Mouse (Mus musculus) thymus, postnatal 14 days (tissue): ENCODE results near the gene Xrn1.
A peak's percentile ranks its signal among the peaks of the same experiment; 100 is the strongest.

Source experiments
- DNase-seq: peaks from one replicate; pipeline ENCODE4 v3.0.0; 2021

Gene Xrn1

GRCm38 (mm10) chr9:95954585-95955461, at the start of gene Xrn1:
TSS of gene Xrn1 (plus strand) at chr9:95954760.
- DNase-seq = peak; percentile 94

DNA sequence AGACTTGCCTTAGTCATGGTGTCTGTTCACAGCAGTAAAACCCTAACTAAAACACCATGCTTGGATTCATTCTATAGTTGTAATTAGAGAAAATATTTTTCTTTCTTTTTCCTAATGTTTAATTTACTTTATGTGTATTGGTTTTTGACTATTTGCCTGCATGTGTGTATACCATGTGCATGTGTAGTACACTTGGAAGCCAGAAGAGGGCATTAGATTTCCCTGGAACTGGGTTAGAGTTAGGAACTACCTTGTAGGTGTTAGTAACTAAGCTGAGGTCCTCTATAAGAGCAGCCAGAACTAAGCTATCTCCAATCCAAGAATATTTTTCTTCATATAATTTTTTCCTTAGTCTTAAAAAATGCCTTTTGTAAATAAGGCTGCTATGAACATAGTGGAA, 21.7 kb upstream of the Xrn1 start:
- peak; percentile 27 for DNase-seq

DNA sequence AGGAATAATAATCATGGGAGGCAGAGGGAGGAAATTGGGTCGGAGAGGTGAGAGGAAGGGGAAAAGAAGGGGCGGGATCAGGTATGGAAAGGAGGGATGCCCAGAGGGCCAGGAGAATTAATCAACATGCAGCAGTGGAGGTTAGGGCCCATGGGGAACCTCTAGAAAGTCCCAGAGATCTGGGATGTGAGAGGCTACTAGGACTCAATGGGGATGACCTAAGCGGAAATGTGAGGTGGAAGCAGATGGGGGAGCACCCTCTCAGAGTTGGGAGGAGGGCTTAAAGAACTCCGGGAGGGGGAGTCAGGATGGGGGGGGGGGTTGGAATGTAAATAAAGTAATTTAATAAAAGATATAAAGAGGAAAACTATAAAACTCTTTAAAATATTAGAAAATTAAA, 902 bp upstream of the Xrn1 start:
- peak; percentile 10 for DNase-seq

- peak; percentile 48 for DNase-seq
Observed at GRCm38 (mm10) chr9:95954226-95954584, 355 bp upstream of the Xrn1 start.

DNA sequence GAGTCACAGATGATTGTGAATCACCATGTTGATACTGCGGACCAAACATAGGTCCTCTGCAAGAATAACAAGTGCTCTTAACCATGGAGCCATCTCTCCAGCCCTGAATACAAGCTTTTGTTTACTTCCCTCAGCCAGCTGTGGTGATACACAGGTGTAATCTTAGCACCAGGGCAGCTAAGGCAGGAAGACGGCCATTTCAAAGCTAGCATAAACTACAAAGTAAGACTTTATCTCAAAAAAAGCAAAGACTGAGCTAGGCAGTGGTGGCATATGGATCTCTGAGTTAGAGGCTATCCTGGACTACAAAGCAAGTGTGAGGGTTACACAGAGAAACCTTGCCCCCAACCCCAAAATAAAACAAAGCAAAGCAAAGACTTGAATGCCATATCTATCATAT, 3.1 kb downstream of the Xrn1 start:
- DNase-seq = peak; percentile 62

- DNase-seq = peak; percentile 68
Observed at GRCm38 (mm10) chr9:95958041-95958730, 3.6 kb downstream of the Xrn1 start.

DNA sequence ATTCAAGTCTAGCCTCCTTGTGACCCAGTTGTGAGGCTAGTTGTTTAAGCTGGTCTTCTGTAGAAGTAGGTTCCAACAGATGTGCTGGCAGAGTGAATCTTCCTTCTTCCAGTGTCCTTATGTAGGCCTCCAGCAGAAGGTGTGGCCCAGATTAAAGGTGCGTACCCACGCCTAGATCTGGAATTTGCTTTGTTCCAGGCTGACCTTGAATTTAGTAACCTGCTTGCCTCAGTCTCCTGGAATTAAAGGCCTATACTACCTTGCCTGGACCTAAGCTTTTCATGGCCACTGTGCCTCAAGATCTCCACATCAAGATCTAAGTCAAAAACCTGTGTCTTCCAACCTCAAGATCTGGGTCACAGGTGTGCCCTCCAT, 4.2 kb downstream of the Xrn1 start:
- DNase-seq = peak; percentile 36

GRCm38 (mm10) chr9:95959246-95959645, 4.7 kb downstream of the Xrn1 start:
- DNase-seq = peak; percentile 71

GRCm38 (mm10) chr9:95959732-95960428, 5.3 kb downstream of the Xrn1 start:
- DNase-seq = peak; percentile 8

- no peak for DNase-seq
Observed at GRCm38 (mm10) chr9:95961058-95961457, 6.5 kb downstream of the Xrn1 start.

DNA sequence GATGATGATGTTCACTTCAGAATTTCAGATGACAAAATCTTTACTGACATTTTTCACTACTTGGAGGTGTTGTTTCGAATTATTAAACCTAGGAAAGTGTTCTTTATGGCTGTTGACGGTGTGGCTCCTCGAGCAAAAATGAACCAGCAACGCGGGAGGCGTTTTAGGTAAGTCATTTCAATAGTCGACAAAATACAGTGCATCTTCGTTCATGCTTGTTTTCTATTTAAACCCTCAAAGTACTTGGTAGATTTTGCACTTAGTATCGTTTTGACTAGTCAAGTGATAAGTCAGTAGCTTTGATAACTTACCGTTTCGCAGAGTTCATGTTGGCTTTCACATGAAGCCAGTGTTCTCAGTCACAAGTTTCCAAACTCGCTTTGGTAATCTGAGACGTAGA, 9.5 kb downstream of the Xrn1 start:
- no peak for DNase-seq

DNA sequence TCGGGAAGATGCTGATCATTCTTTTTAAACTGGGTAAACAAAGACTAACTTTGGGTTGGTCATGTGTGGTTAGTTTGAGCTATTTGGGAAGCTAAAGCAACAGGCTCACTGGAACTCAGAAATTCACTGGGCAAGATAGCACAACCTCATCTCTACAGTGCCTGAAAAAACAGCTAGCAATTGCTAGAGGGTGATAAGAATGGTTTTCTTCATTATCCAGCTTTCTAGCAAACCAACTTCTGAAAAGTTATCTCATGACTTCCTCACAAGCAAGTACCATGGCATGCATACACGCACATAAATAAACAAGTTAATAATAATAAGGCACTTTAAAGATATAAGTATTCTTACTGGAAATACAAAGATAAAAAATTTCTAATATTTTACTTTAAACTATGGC, 23.7 kb downstream of the Xrn1 start:
- no peak for DNase-seq

- DNase-seq = no peak
Observed at GRCm38 (mm10) chr9:95979896-95980295, 25.3 kb downstream of the Xrn1 start.

DNA sequence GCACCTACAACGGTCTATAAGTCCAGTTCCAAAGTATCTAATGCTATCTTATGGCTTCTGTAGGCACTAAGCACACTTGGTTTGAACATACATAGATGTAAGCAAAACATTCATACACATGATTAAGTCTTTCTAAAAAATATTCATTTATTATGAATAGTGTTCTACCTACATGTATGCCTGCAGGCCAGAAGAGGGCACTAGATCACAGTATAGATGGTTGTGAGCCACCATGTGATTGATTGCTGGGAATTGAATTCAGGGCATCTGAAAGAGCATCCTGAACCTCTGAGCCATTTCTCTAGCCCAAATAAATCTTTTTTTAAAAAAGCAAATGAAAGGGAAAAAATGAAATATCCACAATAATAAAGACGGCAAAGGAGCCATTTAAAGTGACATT, 37.7 kb downstream of the Xrn1 start:
- peak; percentile 12 for DNase-seq

DNA sequence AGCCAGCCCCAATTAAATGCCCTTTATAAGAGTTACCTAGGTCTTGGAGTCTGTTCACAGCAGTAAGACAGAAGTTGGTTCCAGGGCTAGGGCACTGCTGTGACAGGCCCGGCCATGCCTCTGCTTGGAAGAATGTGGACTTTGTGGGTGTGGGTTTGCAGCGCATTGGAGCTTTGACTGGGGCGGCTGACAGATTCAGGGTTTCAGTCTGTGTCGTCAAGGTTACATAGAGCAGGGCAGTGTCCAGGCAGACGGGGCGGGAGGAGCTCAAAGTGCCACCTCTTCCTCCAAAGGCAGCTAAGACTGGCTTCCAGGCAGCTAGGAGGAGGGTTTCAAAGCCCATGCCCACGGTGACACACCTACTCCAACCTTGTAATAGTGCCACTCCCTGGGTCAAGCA, 49.9 kb downstream of the Xrn1 start:
- DNase-seq = no peak

DNA sequence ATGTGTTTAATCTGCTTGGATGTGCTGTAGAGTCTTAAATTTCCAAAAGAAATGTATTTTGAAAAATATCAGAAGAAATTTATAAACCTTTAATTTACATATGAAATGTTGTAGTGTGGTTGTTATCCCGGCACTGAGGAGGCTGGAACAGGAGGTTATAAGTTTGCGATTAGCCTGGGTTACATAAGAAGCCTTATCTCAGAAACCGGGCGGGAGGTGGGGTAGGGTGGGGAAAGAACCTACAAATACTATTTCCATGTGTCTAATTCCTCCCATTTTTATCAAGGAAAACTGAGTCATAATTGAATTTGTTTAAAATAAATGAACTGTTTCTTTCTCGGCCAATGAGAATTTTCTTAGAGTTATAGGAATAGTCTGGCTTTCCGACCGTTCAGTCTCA, 56.1 kb downstream of the Xrn1 start:
- DNase-seq = no peak

- no peak for DNase-seq
Observed at GRCm38 (mm10) chr9:96023921-96024320, 69.4 kb downstream of the Xrn1 start.

DNA sequence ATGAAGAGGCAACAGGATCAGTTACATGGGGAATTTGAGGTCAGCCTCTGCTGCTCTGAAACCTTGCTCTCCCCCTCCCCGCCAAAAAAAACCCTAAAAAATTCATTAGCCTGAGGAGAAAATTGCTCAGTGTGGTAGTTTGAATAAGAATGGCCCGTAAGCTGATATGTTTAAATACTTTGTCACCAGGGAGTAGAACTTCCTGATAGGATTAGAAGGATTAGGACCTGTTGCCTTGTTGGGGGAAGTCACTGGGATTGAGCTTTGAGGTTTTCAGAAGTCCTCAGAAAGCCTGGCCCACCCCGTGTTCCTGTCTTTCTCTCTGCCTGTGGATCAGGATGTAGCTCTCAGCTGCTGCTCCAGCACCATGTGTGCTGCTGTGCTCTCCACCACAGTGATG, 73.4 kb downstream of the Xrn1 start:
- no peak for DNase-seq

- peak; percentile 55 for DNase-seq
Observed at GRCm38 (mm10) chr9:96028818-96029217, 74.3 kb downstream of the Xrn1 start.

GRCm38 (mm10) chr9:96029886-96030285, 75.3 kb downstream of the Xrn1 start:
- DNase-seq = no peak

GRCm38 (mm10) chr9:96035371-96036086, 81.0 kb downstream of the Xrn1 start:
- DNase-seq = no peak

DNA sequence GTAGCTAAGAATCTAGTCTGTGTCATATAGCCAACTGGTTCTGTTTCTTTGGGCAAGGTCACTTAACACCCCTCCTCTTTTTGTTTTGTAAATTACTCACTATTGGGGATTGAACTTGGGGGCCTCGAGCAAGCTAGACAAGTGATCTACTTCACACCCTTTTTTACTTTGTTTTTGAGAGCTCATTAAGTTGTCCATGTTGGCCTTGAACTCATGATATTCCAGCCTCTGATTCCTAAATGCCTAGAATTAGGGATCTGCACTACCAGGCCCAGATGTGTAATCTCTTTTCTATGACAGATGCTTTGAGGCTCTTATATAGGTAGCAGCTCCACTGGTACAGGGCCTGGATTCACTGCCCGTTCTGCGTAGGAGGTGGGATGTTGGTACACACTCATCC, 89.7 kb downstream of the Xrn1 start:
- no peak for DNase-seq

GRCm38 (mm10) chr9:96051501-96051900, 96.9 kb downstream of the Xrn1 start:
- no peak for DNase-seq
